Mouse (Mus musculus): ENCODE data around the gene Hopx.

GRCm38 (mm10) chr5:77084418-77084817, 30.5 kb downstream of the Hopx start:
- TF ChIP-seq POLR2A (IDR thresholded peaks at IDR 0.05; ENCODE audit: extremely low read depth, insufficient read depth, low read length) = no peak
- TF ChIP-seq CTCF (IDR thresholded peaks at IDR 0.05; ENCODE audit: extremely low read depth, insufficient read depth, low read length) = no peak

All from cortical plate, adult 2 months (tissue).